Mouse (Mus musculus): ENCODE results near the gene Olfr469. TPM values are rescaled to one million over a fixed set of nuclear protein-coding genes. Genes with fewer than 3 reads are reported as not detected.

The Olfr469 gene
- not detected for polyA plus RNA-seq (2014; fragmentation: Illumina TruSeq; extraction: RNeasy Lipid Tissue Mini Kit (QIAGEN cat#74804); ENCODE audit: low read depth, low replicate concordance)

DNA sequence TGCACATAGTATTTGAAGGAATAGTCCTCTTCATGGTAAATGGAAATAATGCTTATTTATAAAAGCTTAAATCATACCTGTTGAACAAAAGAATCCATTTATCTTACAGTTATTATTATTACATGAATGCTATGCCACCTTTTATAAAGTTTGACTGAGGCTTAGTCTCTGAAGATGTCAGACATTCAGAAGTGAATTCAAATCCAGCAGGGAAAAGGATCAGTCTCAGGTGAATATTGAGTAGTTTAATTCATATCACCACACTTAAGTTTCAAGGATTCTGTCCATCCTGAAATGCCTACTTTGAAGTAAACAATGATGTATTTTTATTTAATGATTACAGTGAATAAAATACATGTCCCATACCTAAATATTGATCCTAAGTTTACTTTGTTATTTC is at the start of gene Olfr469:
Gene Olfr469, minus strand, starts transcription at position 101 of the 400 bp plus-strand sequence.

DNA sequence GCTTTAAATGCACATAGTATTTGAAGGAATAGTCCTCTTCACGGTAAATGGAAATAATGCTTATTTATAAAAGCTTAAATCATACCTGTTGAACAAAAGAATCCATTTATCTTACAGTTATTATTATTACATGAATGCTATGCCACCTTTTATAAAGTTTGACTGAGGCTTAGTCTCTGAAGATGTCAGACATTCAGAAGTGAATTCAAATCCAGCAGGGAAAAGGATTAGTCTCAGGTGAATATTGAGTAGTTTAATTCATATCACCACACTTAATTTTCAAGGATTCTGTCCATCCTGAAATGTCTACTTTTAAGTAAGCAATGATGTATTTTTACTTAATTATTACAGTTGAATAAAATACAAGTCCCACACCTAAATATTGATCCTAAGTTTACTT is 22.0 kb upstream of the Olfr469 start, which contains the start of gene Olfr470:
Gene Olfr470, minus strand, starts transcription at position 101 of the 400 bp plus-strand sequence.

DNA sequence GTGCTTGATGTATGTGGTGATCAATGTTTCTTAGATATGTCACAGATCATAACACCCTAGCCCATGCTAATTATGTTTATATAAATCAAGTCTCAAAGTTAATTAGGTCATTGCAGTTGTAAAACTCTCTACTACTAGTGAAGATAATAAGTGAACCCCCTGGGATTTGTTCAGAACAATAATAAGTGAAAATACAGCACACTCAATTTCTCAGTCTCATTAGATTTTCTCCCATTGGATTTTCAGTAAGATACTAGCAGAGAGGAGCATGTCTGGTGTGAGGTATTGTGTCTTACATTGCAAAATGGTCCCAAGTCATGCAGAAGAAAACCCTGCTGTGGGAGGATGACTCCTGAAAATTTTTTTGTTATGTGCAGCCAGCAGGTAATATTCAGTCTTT is 13.4 kb downstream of the Olfr469 start, which contains the start of gene Olfr467:
Gene Olfr467, plus strand, starts transcription at position 301 of the 400 bp plus-strand sequence.

GRCm38 (mm10) chr7:107801108-107801507 is 24.2 kb downstream of the Olfr469 start, which contains the start of gene Ovch2:
Ovch2 (minus strand) TSS chr7:107801208.

Other genes with a start within 250 kb of the Olfr469 start
- 9.2 TPM for gene Ppfibp2, start 230.3 kb downstream of the Olfr469 start, polyA plus RNA-seq (2014; fragmentation: Illumina TruSeq; extraction: RNeasy Lipid Tissue Mini Kit (QIAGEN cat#74804); ENCODE audit: low read depth, low replicate concordance)
- gene 5330417H12Rik, start 200.4 kb downstream of the Olfr469 start, polyA plus RNA-seq (2014; fragmentation: Illumina TruSeq; extraction: RNeasy Lipid Tissue Mini Kit (QIAGEN cat#74804); ENCODE audit: low read depth, low replicate concordance), result not detected
- not detected for gene Cyb5r2, start 67.5 kb downstream of the Olfr469 start, polyA plus RNA-seq (2014; fragmentation: Illumina TruSeq; extraction: RNeasy Lipid Tissue Mini Kit (QIAGEN cat#74804); ENCODE audit: low read depth, low replicate concordance)
- gene Ovch2, start 24.3 kb downstream of the Olfr469 start, polyA plus RNA-seq (2014; fragmentation: Illumina TruSeq; extraction: RNeasy Lipid Tissue Mini Kit (QIAGEN cat#74804); ENCODE audit: low read depth, low replicate concordance), result not detected
- not detected for gene Olfr467, start 13.3 kb downstream of the Olfr469 start, polyA plus RNA-seq (2014; fragmentation: Illumina TruSeq; extraction: RNeasy Lipid Tissue Mini Kit (QIAGEN cat#74804); ENCODE audit: low read depth, low replicate concordance)
- not detected for gene Olfr470, start 21.9 kb upstream of the Olfr469 start, polyA plus RNA-seq (2014; fragmentation: Illumina TruSeq; extraction: RNeasy Lipid Tissue Mini Kit (QIAGEN cat#74804); ENCODE audit: low read depth, low replicate concordance)
- not detected for gene Olfr472, start 72.4 kb upstream of the Olfr469 start, polyA plus RNA-seq (2014; fragmentation: Illumina TruSeq; extraction: RNeasy Lipid Tissue Mini Kit (QIAGEN cat#74804); ENCODE audit: low read depth, low replicate concordance)
- gene Olfr473, start 104.9 kb upstream of the Olfr469 start, polyA plus RNA-seq (2014; fragmentation: Illumina TruSeq; extraction: RNeasy Lipid Tissue Mini Kit (QIAGEN cat#74804); ENCODE audit: low read depth, low replicate concordance), result not detected
- gene Olfr474, start 129.1 kb upstream of the Olfr469 start, polyA plus RNA-seq (2014; fragmentation: Illumina TruSeq; extraction: RNeasy Lipid Tissue Mini Kit (QIAGEN cat#74804); ENCODE audit: low read depth, low replicate concordance), result not detected
- not detected for gene Olfr476, start 139.3 kb upstream of the Olfr469 start, polyA plus RNA-seq (2014; fragmentation: Illumina TruSeq; extraction: RNeasy Lipid Tissue Mini Kit (QIAGEN cat#74804); ENCODE audit: low read depth, low replicate concordance)
- gene Olfr477, start 161.2 kb upstream of the Olfr469 start, polyA plus RNA-seq (2014; fragmentation: Illumina TruSeq; extraction: RNeasy Lipid Tissue Mini Kit (QIAGEN cat#74804); ENCODE audit: low read depth, low replicate concordance), result not detected
- gene Olfr478, start 208.4 kb upstream of the Olfr469 start, polyA plus RNA-seq (2014; fragmentation: Illumina TruSeq; extraction: RNeasy Lipid Tissue Mini Kit (QIAGEN cat#74804); ENCODE audit: low read depth, low replicate concordance), result not detected
- not detected for gene Olfr479, start 225.2 kb upstream of the Olfr469 start, polyA plus RNA-seq (2014; fragmentation: Illumina TruSeq; extraction: RNeasy Lipid Tissue Mini Kit (QIAGEN cat#74804); ENCODE audit: low read depth, low replicate concordance)
- gene Olfr480, start 241.8 kb upstream of the Olfr469 start, polyA plus RNA-seq (2014; fragmentation: Illumina TruSeq; extraction: RNeasy Lipid Tissue Mini Kit (QIAGEN cat#74804); ENCODE audit: low read depth, low replicate concordance), result not detected